Mouse (Mus musculus) gastrocnemius, adult 2 months (tissue): ENCODE results near the gene Trappc6a. TPM values are rescaled to one million over a fixed set of nuclear protein-coding genes. Genes with fewer than 3 reads are reported as not detected.
A peak's percentile ranks its signal among the peaks of the same experiment; 100 is the strongest.

ENCODE experiments used
- DNase-seq: peaks from one replicate; pipeline ENCODE4 v3.0.0; 2022
- H3K27ac ChIP-seq: fragments of 200-600 bp; 2 replicates; pipeline ENCODE4 v1.8.1; 2022; ENCODE audit warnings: mild to moderate bottlenecking
- H3K4me3 ChIP-seq: fragments of 200-600 bp; 2 replicates; pipeline ENCODE4 v1.8.1; 2022; ENCODE audit warnings: mild to moderate bottlenecking, moderate library complexity
- CTCF ChIP-seq: fragments of 200-600 bp; IDR thresholded peaks from 2 replicates; pipeline ENCODE4 v1.8.1; 2022; ENCODE audit warnings: antibody characterized with exemption, mild to moderate bottlenecking, moderate library complexity
- intact Hi-C: fragments of 180-260 bp; cut with DNase I; formaldehyde crosslinking; loops from one replicate; pipeline ENCODE4 v1.15.1; 2025
- total RNA-seq, 2 experiments: library from RNA; stranded (reverse); gene quantifications; 2 replicates each; pipeline ENCODE4 v1.2.3; 2021

Gene Trappc6a
- total RNA-seq, 2 experiments from 2014 or later = 6.2 to 9.9 TPM

DNA sequence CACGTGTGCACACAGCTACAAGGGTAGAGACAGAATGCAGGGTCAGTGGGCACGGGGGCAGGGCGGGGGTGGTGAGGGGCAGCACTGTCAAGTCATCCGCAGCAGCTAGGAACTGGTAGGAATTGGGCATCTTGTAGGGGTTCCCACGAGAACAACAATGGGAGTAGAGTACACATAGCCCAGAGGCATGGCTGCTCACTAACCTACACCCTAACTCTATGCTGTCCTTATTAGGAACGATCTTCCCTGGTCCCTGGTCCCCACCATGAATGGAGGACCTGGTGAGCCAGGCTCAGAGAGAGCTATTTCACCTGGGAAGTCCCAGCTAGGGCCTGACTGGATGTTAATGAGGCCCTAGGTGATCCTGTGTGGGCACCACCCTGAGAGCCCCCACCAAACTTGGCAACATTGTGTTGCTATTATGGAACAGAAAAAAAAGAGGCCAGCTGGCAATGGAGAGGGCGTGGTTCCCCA lies 33.5 kb downstream of the Trappc6a start:
- H3K4me3 ChIP-seq = no peak overlapping the region
- intact Hi-C loops = no loop called here
- H3K27ac ChIP-seq = peak overlapping the region; percentile 84; the same call in 1 of the 2 replicates
- no peak for TF ChIP-seq CTCF
- DNase-seq = no peak

GRCm38 (mm10) chr7:19542155-19542691 lies 34.0 kb downstream of the Trappc6a start:
- intact Hi-C loops = no loop called here
- Histone ChIP-seq H3K27ac (peak overlapping the region; percentile 84; the same call in 1 of the 2 replicates), H3K4me3 (no peak overlapping the region)
- no peak for TF ChIP-seq CTCF
- DNase-seq = peak; percentile 48

DNA sequence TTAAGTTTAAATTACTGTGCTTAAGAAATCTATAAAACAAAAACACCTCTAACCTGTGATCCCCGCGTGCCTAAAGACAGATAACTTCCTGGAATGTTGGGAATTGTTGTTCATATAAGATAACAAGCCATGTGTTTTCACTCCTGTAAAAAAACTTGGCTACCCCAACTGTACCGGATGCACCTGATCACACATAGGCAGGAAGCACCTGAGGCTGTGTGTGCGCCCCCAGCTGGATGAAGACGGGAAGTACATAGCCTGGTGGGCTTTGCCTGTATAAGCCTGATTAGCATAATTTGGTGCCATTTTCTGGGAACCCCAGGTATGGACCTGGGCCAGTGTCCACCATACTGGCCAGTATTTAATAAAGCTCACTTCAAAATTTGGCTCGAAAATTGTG lies 35.4 kb downstream of the Trappc6a start:
- intact Hi-C loops = no loop called here
- TF ChIP-seq CTCF = peak; percentile 56
- Histone ChIP-seq H3K27ac (no peak overlapping the region), H3K4me3 (no peak overlapping the region)
- no peak for DNase-seq

GRCm38 (mm10) chr7:19546007-19546406 lies 37.8 kb downstream of the Trappc6a start:
- Histone ChIP-seq H3K4me3 (no peak overlapping the region), H3K27ac (peak overlapping the region; percentile 40; the same call in 1 of the 2 replicates)
- intact Hi-C loops = no loop called here
- TF ChIP-seq CTCF = no peak
- no peak for DNase-seq

- H3K4me3 ChIP-seq = no peak overlapping the region
- H3K27ac ChIP-seq = peak overlapping the region; percentile 35; the same call in 1 of the 2 replicates
- no peak for TF ChIP-seq CTCF
- intact Hi-C loops = no loop called here
- DNase-seq = no peak
Observed at GRCm38 (mm10) chr7:19547344-19547969, 39.3 kb downstream of the Trappc6a start.

DNA sequence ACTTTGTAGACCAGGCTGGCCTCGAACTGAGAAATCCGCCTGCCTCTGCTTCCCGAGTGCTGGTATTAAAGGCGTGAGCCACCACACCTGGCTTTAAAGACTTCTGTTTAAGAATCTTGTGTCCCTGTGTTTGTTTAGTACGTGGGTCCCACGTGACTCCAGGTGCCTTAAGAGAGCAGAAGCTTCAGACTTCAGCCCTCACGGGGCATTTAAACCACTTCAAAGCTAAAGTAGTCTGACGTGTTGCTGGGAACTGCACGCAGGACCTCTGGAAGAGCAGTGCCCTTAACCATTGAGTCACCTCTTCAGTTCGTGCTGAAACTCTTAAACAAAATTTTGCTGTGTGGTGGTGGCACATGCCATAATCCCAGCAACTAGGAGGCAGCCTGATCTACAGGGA lies 41.2 kb downstream of the Trappc6a start:
- Histone ChIP-seq H3K27ac (no peak overlapping the region), H3K4me3 (no peak overlapping the region)
- DNase-seq = no peak
- TF ChIP-seq CTCF = no peak
- intact Hi-C loops = no loop called here

- H3K4me3 ChIP-seq = no peak overlapping the region
- peak overlapping the region; percentile 69 for H3K27ac ChIP-seq
- no peak for DNase-seq
- no peak for TF ChIP-seq CTCF
- intact Hi-C loops = no loop called here
Observed at GRCm38 (mm10) chr7:19551634-19552033, 43.4 kb downstream of the Trappc6a start.

DNA sequence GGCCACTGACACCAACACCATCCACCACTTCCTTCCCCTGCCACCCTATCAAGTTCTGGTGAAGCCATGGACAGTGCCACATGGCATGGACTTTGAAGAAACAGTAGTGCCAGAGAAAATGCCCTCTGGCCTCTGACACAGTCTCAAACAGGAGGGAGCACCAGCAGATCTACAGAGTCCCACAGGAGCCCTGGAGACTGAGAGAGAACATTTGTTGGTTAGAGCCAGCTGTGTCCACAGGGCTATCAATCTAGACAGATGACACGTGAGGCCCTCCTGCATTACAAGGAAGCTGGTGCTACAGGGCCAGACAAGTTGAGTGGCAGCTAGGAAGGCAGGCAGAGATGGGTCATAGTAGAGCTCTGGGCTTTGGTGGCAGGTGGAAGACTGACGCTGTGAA lies 44.2 kb downstream of the Trappc6a start:
- TF ChIP-seq CTCF = no peak
- DNase-seq = no peak
- intact Hi-C loops = no loop called here
- Histone ChIP-seq H3K27ac (peak overlapping the region; percentile 69; the same call in 1 of the 2 replicates), H3K4me3 (no peak overlapping the region)

DNA sequence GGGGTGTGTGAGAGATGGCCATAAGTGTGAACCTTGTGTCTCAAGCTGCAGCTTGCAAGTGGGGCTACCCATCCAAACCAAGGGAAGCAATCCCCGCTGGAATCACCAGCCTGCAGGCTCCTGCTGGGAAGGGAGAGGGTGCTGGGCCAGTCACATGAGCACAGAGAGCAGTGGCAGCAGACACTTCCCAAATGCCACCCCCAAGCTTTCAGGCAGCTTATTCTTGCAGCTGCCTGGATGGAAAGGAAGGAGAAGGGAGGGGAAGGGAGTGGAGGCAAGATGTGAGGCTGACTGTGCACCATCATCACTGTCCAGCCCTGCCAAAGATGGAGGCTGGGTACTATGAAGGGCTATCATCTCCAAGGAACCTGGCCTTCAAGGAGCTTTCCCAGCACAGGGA lies 46.0 kb downstream of the Trappc6a start:
- intact Hi-C loops = no loop called here
- TF ChIP-seq CTCF = no peak

DNA sequence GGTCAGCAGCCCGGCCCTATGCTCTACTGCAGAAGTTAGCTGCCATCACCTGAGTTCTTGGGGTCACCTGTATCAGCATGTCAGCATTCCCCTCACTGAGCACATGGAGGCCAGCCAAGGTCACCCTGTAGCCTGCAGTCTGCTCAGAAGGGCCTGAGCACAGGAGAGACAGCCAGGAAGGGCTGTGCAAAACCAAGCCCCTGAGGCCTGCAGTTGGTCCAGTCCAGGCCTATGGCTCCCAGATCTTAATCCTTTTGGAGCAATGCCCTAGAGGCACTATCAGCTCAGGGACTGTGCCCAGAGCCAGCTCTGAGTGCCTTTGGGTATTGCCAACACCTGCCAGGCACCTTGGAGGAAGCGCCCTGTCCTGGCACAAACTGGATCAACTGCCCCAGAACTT lies 48.9 kb downstream of the Trappc6a start:
- H3K27ac ChIP-seq = peak overlapping the region; percentile 98
- TF ChIP-seq CTCF = no peak
- intact Hi-C loops = no loop called here
- peak overlapping the region; percentile 21; the same call in 1 of the 2 replicates for H3K4me3 ChIP-seq
- DNase-seq = peak; percentile 69

More for the DNA sequence above, 46.0 kb downstream of the Trappc6a start:
- DNase-seq = no peak
- Histone ChIP-seq H3K27ac (peak overlapping the region; percentile 40; the same call in 1 of the 2 replicates), H3K4me3 (no peak overlapping the region)

DNA sequence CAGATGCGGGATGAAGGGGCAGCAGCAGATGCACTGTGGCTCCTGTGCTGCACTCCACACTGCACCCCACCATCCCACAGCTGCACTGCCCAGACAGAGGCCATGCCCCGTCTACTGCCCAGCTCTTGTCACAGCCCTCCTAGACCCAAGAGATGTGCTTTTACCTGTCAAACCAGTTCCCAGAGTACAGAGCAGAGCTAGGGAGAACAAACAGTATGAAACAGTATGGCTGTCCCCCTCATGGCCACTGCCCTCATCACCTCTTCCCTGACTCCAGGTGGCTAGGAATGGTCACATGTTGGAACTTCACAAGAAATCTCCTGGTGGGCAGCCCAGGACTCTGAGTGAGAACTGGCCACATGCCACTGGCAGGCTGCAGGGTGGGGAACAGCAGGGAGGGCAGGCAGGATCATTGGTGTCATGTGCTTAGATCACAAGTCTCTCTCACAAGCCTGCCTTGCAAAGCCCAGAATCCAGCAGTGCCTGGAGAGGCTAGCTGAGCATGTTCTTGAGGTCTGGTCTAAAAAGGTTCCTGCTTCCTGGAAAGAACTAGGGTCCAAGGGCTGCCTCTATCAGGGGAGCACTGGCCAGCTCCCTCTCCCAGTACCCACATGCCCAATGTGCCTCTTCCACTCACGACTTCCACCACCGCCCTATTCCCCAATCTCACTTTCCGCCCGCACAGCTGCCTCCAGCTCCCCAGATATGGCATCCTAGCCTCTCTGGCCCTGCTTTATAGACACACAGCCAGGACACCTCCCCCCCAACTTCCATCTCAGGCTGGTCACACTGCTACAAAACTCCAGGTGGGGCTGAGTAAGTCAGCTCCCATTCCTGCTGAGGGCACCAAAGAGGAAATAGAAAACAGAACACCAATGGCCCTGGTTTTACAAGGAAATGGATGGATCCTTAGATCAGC lies 50.0 kb downstream of the Trappc6a start:
- H3K4me3 ChIP-seq = peak overlapping the region; percentile 11
- no peak for TF ChIP-seq CTCF
- intact Hi-C loops = no loop called here
- peak overlapping the region; percentile 98 for H3K27ac ChIP-seq
- DNase-seq = peak; percentile 55

GRCm38 (mm10) chr7:19558965-19559364 lies 50.8 kb downstream of the Trappc6a start:
- intact Hi-C loops = no loop called here
- Histone ChIP-seq H3K4me3 (peak overlapping the region; percentile 11), H3K27ac (peak overlapping the region; percentile 98)
- TF ChIP-seq CTCF = peak; percentile 44
- no peak for DNase-seq
